Mouse (Mus musculus) erythroblast, embryonic 14.5 days (primary cell): ENCODE data around the gene Rgs6.

Source experiments
- GATA1 ChIP-seq: IDR thresholded peaks from 2 replicates; pipeline ENCODE4 v1.6.1; 2012; ENCODE audit warnings: low read length, inconsistent platforms, mixed read lengths
- TAL1 ChIP-seq: IDR thresholded peaks from 3 replicates; pipeline ENCODE4 v1.6.1; 2012; ENCODE audit warnings: low read length, inconsistent platforms, mixed read lengths

DNA sequence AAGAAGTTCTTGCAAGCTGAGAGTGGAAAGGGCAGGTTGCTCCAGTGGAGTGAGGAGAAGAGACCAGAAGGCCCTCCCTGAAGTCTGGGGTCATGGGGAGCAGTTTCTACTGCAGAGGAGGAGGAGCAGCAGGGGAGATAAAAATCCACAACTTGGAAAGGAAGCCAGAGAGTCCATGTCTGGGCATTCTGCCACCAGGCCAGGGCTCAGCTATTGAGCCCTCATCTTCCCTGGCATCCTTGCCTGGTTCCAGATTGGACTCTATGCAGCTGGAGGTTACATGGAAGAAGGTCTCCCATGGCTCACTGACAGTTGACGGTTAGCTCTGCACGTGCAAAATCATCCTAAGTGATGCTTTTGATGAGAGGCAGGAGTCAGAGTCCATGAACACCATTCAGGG lies 563.4 kb downstream of the Rgs6 start:
- no peak for TF ChIP-seq TAL1
- TF ChIP-seq GATA1: no peak
